Mouse (Mus musculus) thymus, postnatal 10 days (tissue): ENCODE data around the gene Klhl33.
"Not testable (repeated sequence)": the region's sequence is repeated elsewhere in the genome, so short reads cannot be mapped to it uniquely, and the experiment has no call there.

Experiments
- DNase-seq, 2 experiments: peaks; one replicate each; pipeline ENCODE4 v3.0.0; 2021; ENCODE audit warnings: low spot score in 2 of 2

Klhl33 gene

DNA sequence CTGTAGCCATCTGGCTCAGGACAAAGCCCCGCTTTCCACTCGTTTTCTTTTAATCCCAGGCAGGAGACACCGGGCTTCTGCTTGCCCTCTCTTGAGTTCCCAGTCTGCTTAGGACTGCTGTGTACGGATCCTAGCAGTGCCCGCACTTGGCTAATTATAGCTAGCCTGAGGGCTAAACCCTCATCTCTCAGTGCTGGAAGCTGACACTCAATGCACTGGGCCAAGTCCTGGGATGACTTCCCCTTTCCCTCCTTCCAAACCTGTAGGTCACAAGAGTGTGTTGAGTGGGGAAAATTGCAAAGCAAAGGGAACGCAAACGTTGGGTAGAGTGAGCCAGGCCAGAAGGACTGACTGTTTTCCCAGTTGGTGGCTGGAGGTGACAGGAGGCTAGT lies at the start of gene Klhl33:
Gene Klhl33 (minus strand): TSS at position 134 of the 392 bp plus-strand sequence.
- no peak for DNase-seq

DNA sequence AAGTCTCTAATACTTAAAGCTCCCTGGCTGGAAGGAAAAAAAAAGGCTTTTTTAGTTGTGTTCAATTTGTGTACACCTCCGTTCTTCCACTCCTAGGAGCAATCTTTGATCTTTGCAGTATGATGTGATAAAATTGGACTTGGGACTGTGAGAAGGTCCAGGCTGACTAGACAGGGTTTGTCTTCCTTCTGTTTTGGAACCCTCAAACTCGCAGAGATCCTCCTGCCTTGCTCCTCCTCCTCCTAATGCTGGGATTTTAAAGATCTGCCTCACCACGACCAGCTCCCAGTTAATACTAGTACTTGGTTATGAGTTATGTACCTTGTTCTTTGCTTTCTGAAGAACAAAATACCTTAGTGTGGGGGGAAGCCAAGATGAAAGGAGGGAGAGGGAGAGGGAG lies 48.2 kb upstream of the Klhl33 start:
- not testable (repeated sequence) for DNase-seq

DNA sequence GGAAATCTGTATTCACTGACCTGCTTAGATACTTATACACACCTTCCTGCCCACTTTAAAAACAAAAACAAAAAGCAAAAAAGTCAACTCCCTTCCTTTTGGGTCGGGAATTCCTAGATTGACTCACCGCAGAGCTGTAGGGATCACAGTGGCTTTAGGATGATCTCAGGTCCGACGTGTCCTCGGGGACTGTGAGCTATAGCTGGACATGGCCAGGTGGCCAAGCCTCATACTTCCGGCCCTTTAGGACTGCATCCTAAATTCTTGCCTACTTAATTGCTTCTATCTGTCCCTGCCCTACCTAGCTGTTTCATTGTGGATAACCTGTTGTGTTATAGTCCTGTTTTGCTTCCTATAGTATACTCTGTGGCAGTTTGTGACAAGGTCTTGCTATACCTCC lies 47.8 kb upstream of the Klhl33 start:
- DNase-seq, result not testable (repeated sequence)

DNA sequence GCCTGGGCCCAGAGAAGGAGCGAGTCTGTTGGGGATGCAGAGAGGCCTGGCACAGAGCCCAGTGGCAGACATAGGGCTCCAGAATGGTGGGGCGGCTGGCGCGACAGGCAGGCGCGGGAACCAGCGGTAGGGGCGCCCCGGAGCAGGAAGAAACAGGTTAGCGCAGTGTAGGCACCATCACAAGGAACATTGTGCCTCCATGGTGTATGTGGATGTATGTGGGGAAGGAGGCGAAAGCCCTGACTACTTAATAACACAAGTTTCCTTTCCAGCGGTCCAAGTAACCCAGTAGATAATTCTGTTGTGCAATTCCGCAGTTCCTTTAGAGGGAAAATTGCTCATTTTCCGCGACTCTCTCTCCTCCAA lies 47.3 kb upstream of the Klhl33 start:
- DNase-seq, result peak in 1 of 2 experiments; percentile 59

DNA sequence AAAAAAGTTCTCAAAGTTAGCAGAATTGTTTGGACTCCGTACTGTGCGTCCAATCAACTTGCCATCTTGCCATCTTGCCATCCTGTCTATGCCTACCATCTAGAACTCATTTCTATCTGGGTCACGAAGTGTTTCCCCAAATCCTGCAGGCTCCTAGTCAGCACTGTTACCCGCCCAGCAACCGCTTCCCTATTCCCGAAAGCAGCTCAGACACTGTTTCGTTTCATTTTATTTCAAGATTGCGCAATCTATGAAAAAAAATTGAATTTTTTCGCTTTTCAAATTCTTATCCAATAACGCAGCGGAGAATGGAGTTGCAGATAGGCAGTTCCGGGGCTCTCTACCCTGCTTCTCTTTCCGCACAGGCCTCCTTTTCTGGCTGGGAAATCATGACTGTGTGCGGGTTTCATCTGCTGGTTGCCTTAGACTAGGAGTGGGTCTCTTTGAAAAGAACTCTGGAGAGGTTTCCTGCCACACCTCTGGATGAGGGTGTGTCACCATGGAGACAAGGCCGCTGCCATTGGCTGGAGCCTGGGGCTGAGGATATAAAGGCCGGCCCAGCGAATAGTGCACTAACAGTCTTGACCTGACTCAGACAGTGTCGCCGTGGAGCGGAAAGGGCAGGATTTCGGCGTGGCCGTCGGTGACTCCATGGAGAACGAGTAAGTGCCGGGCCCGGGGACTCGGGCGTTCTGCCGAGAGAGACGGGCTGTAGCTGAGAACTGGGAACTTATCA lies 46.8 kb upstream of the Klhl33 start, which contains the start of gene Gm49342:
Gene Gm49342 (plus strand): TSS at position 586 of the 736 bp plus-strand sequence.
- DNase-seq, result peak; percentile 70 to 79

DNA sequence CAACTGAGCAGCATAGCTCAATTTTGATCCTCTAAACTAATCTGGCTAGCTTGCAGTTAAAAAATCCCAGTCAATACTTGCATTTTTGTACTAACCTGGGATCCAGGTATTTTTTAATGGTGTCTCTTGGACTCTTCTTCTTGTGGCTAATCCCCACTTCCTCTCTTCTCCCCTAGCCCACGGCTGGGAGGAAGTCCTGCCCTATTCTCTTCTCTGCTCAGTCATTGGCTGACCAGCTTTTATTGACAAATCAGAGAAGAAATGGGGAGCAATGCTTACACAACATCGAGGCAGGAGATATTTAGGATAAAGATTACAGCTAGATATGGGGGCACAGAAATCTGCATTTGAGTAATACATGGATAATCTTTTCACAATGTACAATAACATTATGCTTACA lies 41.6 kb upstream of the Klhl33 start:
- DNase-seq, result no peak

DNA sequence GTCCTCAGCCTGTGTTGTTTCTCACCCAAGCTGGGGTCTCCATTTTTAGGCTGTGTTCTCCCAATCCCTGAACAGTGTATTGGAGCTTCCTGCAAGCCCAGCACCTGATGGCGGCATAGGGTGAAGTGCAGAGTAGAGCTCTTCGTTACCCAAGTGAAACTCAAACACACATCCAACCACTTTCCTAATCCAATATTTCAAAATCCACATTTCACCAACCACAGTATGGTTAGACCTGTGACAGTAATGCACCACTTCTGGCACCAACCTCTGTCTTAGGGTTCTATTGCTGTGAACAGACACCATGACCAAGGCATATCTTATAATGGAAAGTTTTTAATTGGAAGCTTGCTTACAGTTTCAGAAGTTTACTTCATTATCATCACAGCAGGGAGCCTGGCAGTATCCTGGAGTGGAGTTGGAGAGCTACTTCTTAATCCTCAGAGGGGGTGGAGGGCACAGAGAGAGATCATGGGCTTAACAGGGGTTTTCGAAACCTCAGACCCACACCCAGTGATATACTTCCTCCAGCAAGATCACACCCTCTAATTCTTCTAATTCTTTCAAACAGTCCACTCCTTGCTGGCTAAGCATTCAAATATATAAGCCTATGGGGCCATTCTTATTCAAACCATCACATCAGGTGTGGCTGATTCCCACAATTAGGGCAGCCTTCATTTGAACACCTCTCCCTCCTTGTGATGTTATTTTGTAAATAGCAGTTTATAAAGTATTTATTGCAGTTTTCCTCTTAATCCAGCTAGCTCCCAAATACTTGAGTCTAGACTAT lies 41.0 kb upstream of the Klhl33 start:
- DNase-seq, result no peak

DNA sequence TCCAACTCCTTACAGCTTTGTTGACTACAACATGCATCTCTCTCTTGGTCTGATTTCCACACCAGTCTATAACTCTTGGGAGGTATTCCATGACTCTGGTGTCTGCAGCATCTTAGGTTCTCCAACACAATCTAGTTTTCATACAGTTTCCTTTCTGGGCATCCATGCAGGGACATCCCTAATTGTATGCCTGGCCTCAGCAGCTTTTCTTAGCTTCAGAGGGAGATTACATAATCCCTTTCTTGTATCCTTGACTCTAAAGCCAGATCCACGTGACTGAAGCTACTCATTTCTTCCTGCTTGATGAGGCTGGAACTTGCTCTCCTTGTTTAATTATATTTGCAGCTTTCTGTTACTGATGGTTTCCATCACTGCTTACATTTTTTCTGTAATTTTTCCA lies 39.3 kb upstream of the Klhl33 start:
- no peak for DNase-seq

DNA sequence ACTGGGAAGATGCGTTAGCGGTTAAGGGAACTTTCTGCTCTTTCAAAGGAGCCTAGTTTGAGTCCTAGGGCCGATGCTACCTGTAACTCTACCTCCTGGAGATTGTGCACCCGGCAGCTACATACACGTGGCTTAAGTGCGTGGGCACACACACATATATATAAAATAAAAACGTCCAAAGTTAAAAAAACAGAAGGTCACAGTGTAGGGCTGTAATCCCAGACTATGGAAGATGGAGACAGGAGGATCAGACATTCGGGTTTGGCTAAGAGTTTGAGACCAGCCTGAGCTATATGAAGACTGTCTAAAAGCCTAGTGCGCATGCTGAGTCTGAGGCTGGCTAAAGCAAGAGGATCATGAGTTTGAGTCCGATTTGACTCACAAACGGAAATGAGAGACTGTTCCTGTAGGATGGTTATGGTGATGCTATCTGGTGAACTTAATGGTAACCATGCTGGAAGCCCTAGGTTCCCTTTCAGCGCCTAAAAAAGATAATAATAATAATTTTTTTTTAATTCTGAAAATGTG lies 34.2 kb upstream of the Klhl33 start:
- DNase-seq, result no peak

DNA sequence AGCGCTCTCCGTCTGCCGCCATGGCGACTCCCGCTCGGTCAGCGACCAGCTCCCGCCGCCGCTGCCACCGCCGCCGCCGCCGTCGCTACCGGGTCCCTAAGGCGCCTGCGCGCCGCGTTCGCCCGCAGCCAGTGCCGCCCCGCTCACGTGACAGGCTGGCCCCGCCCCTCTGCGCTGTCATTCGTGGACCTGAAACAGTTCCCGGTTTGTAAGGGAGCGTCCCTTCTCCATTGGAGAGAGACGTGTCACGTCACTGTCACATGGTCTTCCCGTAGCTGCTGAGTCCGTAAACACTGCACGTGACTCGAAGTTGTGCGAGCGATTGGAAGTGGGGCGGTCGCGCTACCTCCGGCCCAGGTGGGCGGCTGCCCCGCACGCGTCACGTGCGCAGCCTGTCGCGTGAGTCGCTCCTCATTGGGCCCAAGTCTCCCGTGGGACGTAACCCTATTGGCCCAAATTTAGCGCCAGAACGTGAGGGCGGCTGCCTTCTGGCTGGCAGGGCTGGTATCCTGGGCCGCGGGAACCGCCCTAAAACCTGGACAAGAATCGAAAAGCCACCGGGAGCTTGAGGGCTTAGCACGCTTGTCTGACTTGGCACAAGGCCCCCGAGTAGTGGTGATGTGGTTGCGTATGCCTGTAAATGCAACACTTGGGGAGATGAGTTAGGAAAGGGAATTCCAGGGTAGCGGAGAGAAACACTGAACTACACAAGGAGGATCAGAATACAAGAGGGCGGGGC lies 33.6 kb upstream of the Klhl33 start, which contains the start of the genes Pip4p1 and Pnp:
Gene Pip4p1 (minus strand): TSS at position 103 of the 739 bp plus-strand sequence.
Gene Pnp (plus strand): TSS at position 329 of the 739 bp plus-strand sequence.
- DNase-seq, result peak; percentile 98 to 99

DNA sequence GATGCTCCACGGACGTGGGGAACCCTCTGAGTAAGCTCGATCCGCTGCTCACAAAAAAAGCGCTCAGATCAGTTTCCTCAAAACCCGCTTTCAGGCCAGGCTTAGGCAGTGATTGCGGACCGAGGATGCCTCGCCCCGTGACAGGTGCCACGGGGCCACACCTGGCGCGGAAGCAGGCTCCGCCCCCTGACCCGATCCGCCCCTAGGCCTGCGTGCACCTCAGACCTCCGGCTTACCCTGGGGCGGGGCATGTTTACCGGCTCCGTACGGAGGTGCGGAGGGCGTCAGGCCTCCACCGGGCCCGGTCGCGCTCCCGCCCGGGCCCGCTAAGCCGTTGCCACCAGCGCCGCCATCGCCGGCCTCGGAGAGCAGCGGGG lies 33.1 kb upstream of the Klhl33 start:
- peak; percentile 61 to 74 for DNase-seq

DNA sequence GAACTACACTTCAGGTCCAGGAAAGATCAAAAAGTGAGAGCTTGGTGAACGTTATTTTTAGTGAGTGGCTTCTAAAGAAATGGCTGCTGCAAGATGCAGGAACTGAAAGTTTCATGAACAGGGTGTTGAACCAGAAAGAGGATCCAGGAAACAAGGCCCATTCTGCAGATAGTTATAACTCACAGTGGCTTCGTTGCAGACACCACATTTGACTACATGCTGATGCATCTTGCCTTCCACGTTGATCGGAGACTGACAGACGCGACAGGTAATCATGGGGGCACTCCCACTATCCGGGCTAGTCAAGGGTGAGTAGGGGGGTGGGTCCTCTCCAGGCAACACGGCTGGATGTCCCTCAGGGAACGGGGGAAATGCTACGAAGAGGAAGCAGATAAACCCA lies 32.6 kb upstream of the Klhl33 start:
- no peak for DNase-seq

DNA sequence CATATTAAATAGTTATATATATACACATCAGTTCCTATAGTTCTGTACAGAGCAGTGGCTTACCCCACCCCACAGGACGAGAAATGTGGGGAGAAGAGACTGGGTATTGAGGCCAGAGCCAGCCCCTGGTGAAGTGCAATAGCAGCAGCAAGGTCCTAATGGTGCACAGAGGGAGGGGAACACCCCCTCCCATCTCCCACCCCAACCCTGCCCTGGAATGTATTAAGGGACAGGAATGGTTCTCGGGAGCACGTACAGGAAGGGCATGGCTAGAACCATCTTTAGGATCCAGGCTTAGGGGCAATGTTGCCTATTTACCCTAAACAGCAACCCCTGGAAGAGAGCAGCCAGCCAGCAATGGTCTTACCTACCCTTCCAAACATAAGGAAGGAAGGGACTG lies 30.1 kb upstream of the Klhl33 start:
- DNase-seq, result no peak

DNA sequence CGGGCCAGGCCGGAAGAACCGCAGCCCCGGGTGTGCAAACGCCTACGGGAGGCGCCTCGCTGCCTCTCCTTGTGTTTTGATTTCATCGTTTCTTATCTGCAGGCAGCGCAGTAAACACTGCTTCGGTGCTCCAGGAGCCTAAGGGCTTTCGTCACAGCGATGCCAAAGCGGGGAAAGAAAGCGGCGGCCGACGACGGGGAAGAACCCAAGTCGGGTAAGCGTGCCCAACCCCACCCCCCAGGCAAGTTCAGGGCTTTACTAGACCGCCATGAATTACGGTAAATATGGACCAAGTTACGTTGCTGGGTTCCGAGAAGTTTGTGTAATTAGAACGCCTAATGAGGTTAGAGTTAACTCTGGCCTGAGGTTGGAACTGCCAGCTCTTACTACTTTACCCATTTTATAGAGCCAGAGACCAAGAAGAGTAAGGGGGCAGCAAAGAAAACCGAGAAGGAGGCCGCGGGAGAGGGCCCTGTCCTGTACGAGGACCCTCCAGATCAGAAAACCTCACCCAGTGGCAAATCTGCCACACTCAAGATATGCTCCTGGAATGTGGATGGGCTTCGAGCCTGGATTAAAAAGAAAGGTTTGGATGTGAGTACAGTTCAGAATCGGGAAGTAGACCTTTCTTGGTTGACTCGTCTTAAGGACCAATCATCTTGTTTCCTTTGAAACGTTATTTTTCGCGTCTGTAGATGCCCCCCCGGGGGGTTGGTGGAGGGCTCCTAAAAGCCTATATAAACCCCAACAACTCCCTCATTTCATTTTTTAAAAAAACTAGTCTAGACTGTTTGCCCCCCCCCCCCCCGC lies 28.0 kb upstream of the Klhl33 start:
- DNase-seq, result no peak

DNA sequence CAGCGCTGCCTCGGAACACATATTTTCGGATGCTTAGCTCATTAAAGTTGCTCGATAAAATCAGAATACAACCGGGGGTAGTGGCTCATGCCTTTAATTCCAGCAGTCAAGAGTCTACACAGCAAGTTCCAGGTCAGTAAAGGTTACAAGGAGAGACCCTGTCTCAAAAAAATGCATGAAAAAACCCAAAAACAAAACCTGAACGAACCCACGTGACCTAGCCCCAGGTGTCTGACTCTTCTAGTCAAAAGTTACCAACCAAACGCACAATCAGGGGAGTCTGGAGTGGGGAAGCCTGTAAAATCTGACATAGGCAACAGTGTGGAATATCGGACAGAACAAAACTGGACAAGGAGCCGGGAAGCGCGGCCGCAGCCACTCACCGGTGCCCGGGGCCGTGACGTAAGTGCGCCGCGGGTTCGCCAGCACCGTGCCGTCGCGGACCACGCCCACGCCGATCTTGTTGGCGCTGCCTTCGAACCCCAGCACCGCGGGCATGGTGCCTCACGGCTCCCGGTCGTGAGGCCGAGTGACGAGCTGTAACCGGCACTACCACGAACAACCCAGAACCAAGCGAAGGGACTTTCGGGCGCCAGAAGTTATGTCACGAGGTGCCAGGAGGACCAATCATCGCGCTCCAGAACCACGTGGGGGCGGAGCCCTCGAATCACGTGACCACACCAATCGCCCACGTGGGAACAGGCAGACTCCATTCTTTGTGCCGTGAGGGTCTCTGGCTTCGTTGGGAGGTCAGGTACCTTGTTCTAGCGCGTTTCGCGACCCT lies 27.2 kb upstream of the Klhl33 start, which contains the start of the genes Osgep and Apex1:
Gene Osgep (minus strand): TSS at position 613 of the 784 bp plus-strand sequence.
Gene Apex1 (plus strand): TSS at position 688 of the 784 bp plus-strand sequence.
- peak; percentile 93 to 94 for DNase-seq

DNA sequence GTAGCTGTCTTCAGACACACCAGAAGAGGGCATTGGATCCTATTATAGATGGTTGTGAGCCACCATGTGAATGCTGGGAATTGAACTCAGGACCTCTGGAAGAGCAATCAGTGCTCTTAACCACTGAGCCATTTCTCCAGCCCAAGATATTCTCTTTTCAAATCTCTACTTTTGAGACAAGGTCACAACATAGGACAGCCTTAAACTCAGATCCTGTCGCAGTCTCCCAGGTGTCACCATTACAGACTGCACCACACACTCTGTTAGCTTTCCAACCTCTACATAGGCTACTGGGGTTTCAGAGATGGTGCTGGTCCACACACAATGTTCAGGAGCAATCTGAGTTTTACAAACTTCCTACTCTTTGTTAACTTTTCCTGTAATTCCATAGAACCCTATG lies 26.1 kb upstream of the Klhl33 start:
- DNase-seq, result not testable (repeated sequence)

DNA sequence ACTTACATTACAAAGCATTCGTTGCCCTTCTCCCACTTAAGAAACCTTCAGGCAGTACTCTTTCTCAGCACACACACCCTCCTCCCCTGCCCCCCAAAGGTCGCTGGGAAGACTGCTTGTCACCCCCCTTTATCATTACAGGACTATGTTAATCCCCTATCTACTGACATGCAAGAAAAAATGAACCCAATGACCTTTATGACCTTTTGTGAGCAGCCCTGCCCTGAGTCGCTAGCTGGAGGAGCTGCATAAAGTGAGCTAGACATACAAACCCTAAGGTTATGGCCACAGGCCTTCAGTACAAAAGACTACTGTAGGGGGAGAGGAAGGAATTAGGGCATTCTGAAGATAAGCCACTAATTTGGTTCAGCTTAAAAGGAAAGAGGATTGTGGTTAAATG lies 14.0 kb upstream of the Klhl33 start:
- DNase-seq, result no peak

DNA sequence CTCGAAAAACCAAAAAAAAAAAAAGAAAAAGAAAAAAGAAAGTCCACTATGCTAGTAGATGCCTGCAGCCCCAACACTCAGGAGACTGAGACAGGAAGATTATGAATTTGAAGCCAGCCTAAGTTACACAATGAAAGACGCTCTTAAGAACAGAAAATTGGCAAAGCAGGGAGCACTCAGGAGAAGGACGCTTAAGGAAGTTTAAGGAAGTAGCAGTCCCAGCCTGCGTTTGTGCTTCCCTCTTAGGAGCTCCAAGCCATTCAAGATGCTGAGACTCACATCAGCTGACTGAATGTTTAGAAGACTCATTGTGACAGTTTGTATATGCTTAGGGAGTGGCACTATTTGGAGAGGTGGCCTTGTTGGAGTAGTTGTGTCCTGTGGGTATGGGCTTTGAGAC lies 10.8 kb upstream of the Klhl33 start:
- DNase-seq, result no peak

DNA sequence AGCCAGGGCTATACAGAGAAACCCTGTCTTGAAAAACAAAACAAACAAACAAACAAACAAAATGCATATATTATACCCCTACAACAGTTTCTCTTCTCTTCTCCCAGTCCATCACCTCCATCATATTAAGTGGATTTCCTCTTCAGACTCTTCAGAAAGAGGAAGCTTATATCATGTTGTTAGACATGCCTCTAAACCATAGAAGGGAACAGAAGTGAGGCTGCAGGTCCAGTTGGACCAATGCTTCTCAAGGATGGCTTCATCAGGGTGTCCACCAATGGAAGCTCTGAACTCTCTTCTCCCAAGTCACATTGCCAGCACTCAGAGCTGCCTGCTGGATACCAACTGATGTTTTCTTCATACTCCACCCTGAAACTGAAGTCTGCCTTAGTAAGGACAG lies 8.0 kb upstream of the Klhl33 start:
- not testable (repeated sequence) for DNase-seq

DNA sequence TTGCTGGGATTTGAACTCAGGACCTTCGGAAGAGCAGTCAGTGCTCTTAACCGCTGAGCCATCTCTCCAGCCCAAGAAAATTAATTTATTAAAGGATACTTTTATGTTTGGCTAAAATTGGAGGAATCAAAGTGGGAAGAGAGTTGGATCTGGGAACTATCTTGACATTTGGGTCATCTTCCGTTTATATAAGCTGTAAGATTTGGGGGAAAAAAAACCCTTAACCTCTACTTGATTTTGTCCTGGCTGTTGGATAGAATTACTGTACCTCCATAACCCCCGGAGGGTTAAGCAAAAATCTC lies 7.5 kb upstream of the Klhl33 start:
- DNase-seq, result no peak
